Mouse (Mus musculus): Measurements from ENCODE around the gene Smoc2. TPM values are rescaled to one million over a fixed set of nuclear protein-coding genes. Genes with fewer than 3 reads are reported as not detected.

Gene Smoc2
- polyA plus RNA-seq, 1 experiment, result 0.19 TPM

GRCm38 (mm10) chr17:14387261-14387660 is 108.0 kb downstream of the Smoc2 start:
- no peak overlapping the region for H3K4me3 ChIP-seq (ENCODE audit: insufficient read depth, low read length)
- no peak overlapping the region for H3K27ac ChIP-seq (ENCODE audit: insufficient read depth, low read depth, low read length)
- H3K4me1 ChIP-seq (ENCODE audit: control insufficient read depth, insufficient read depth, low read length), result no peaks in the 10 kb centered on the region
- TF ChIP-seq CTCF (IDR thresholded peaks at IDR 0.05; ENCODE audit: low read depth, low read length), result no peak
- TF ChIP-seq POLR2A (IDR thresholded peaks at IDR 0.05; ENCODE audit: borderline replicate concordance, low read depth, low read length), result no peak

DNA sequence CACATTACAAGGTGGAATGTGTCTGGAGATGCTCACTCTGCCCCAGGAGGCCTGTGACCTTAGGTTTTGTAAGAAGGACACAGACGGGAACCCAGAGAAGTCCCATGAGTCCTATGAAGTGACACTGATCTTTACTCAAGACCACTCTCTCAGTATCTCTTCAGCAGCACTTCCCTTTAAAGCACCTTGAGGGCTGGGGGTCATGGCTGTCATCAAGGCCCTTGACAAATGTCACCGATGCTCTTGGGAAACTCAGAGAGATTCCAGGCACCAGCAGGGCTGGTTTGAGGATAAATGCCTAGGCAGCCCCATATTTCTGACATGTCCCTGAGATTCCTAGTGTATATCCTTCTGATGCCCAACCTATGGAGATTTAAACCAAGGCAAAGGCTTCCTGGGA is 113.1 kb downstream of the Smoc2 start:
- Histone ChIP-seq H3K27ac (ENCODE audit: insufficient read depth, low read depth, low read length) (no peak overlapping the region), H3K4me1 (ENCODE audit: control insufficient read depth, insufficient read depth, low read length) (no peaks in the 10 kb centered on the region), H3K4me3 (ENCODE audit: insufficient read depth, low read length) (no peak overlapping the region)
- TF ChIP-seq CTCF (IDR thresholded peaks at IDR 0.05; ENCODE audit: low read depth, low read length) (no peak), POLR2A (IDR thresholded peaks at IDR 0.05; ENCODE audit: borderline replicate concordance, low read depth, low read length) (no peak)

- no peak for TF ChIP-seq CTCF (IDR thresholded peaks at IDR 0.05; ENCODE audit: low read depth, low read length)
- no peak for TF ChIP-seq POLR2A (IDR thresholded peaks at IDR 0.05; ENCODE audit: borderline replicate concordance, low read depth, low read length)
- no peak overlapping the region for H3K27ac ChIP-seq (ENCODE audit: insufficient read depth, low read depth, low read length)
- no peaks in the 10 kb centered on the region for H3K4me1 ChIP-seq (ENCODE audit: control insufficient read depth, insufficient read depth, low read length)
- no peak overlapping the region for H3K4me3 ChIP-seq (ENCODE audit: insufficient read depth, low read length)
These were observed 115.6 kb downstream of the Smoc2 start for GRCm38 (mm10) chr17:14394861-14395260.

GRCm38 (mm10) chr17:14397456-14397855 is 118.2 kb downstream of the Smoc2 start:
- Histone ChIP-seq H3K27ac (ENCODE audit: insufficient read depth, low read depth, low read length) (no peak overlapping the region), H3K4me3 (ENCODE audit: insufficient read depth, low read length) (no peak overlapping the region), H3K4me1 (ENCODE audit: control insufficient read depth, insufficient read depth, low read length) (no peaks in the 10 kb centered on the region)
- TF ChIP-seq POLR2A (IDR thresholded peaks at IDR 0.05; ENCODE audit: borderline replicate concordance, low read depth, low read length) (no peak), CTCF (IDR thresholded peaks at IDR 0.05; ENCODE audit: low read depth, low read length) (no peak)

DNA sequence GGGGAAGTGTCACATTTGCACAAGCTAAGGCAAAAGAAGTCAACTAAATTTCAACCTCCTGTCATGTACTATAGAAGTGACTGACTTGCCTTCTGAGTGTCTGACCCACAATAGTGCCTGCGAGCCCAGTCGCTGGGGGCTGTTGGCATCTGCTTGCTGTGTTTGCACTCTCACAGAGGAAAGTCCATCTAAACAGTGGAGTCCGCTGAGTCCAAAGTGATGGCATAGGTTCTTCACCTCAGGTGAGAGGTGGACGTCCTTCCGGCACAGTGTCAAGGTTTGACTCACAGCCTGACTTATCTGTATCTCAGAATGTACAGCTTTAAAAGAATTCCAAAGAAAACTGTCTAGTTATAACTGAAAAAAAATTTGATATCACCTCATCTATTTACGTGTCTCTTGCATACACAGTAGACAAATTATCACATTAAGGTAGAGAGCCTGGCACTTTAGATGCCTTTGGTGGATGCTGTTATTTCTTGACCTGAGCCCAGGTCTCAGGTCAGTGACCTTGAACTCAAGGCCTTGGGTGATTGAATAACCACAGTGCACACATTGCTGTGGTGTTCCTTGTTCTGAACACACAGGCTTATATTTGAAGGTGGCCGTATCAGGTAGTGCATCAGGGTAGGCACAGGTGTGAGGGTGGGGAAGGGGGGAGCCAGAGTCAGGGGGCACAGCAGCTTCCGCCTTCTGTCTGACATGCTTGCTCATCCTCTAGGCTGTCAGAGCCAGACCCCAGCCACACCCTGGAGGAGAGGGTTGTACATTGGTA is 119.5 kb downstream of the Smoc2 start:
- Histone ChIP-seq H3K27ac (ENCODE audit: insufficient read depth, low read depth, low read length) (no peak overlapping the region), H3K4me3 (ENCODE audit: insufficient read depth, low read length) (no peak overlapping the region)

DNA sequence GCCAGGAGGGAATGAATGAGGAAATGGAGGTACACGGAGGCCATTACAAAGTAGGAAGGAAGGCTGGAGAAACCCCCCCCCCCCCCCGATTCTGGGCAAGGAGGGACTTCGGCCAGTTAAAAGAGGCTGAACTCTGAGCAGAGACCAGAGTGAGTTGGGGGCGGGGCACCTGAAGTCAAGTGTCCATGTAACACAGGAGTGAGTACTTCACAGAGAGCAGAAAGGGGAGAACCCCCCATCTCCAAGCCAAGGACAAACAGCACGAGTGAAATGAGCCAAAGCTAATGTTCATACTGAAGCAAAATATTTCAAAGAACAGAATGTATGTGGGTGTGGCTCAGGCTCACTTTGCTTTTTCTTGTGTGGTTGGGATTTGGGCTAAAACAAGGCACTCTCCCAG is 121.7 kb downstream of the Smoc2 start:
- no peak overlapping the region for H3K27ac ChIP-seq (ENCODE audit: insufficient read depth, low read depth, low read length)
- TF ChIP-seq CTCF (IDR thresholded peaks at IDR 0.05; ENCODE audit: low read depth, low read length), result no peak
- TF ChIP-seq POLR2A (IDR thresholded peaks at IDR 0.05; ENCODE audit: borderline replicate concordance, low read depth, low read length), result no peak
- no peaks in the 10 kb centered on the region for H3K4me1 ChIP-seq (ENCODE audit: control insufficient read depth, insufficient read depth, low read length)
- no peak overlapping the region for H3K4me3 ChIP-seq (ENCODE audit: insufficient read depth, low read length)

More for the DNA sequence above, 119.5 kb downstream of the Smoc2 start:
- no peaks in the 10 kb centered on the region for H3K4me1 ChIP-seq (ENCODE audit: control insufficient read depth, insufficient read depth, low read length)
- no peak for TF ChIP-seq POLR2A (IDR thresholded peaks at IDR 0.05; ENCODE audit: borderline replicate concordance, low read depth, low read length)
- no peak for TF ChIP-seq CTCF (IDR thresholded peaks at IDR 0.05; ENCODE audit: low read depth, low read length)

- no peak for TF ChIP-seq POLR2A (IDR thresholded peaks at IDR 0.05; ENCODE audit: borderline replicate concordance, low read depth, low read length)
- no peak for TF ChIP-seq CTCF (IDR thresholded peaks at IDR 0.05; ENCODE audit: low read depth, low read length)
- H3K4me1 ChIP-seq (ENCODE audit: control insufficient read depth, insufficient read depth, low read length), result no peaks in the 10 kb centered on the region
- no peak overlapping the region for H3K4me3 ChIP-seq (ENCODE audit: insufficient read depth, low read length)
These were observed 128.6 kb downstream of the Smoc2 start for GRCm38 (mm10) chr17:14407874-14408273.

GRCm38 (mm10) chr17:14412460-14412859 is 133.2 kb downstream of the Smoc2 start:
- Histone ChIP-seq H3K27ac (ENCODE audit: insufficient read depth, low read depth, low read length) (no peak overlapping the region), H3K4me3 (ENCODE audit: insufficient read depth, low read length) (no peak overlapping the region), H3K4me1 (ENCODE audit: control insufficient read depth, insufficient read depth, low read length) (no peaks in the 10 kb centered on the region)
- TF ChIP-seq POLR2A (IDR thresholded peaks at IDR 0.05; ENCODE audit: borderline replicate concordance, low read depth, low read length) (no peak), CTCF (IDR thresholded peaks at IDR 0.05; ENCODE audit: low read depth, low read length) (no peak)

More at GRCm38 (mm10) chr17:14407874-14408273, 128.6 kb downstream of the Smoc2 start:
- H3K27ac ChIP-seq (ENCODE audit: insufficient read depth, low read depth, low read length), result no peak overlapping the region

DNA sequence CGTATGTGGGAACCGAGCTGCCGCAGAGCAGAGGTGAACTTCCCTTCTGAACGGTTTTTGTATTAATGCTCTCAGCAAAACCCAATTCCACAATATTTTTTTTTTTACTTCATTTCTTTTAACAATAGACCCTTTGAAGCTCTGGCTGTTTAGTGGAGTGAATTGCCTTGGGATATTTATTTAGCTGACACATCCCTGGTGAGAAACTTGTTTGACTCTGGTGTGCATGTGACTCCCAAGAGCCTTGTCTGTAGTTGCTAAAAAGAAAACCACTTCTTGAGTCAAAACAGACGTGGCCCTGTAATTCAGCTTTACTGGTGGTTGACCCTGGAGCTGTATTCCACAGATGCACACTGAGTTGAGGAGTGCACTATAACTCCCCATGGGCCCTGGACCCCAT is 135.2 kb downstream of the Smoc2 start:
- H3K27ac ChIP-seq (ENCODE audit: insufficient read depth, low read depth, low read length), result no peak overlapping the region
- TF ChIP-seq POLR2A (IDR thresholded peaks at IDR 0.05; ENCODE audit: borderline replicate concordance, low read depth, low read length) (no peak), CTCF (IDR thresholded peaks at IDR 0.05; ENCODE audit: low read depth, low read length) (no peak)
- H3K4me3 ChIP-seq (ENCODE audit: insufficient read depth, low read length), result no peak overlapping the region
- no peaks in the 10 kb centered on the region for H3K4me1 ChIP-seq (ENCODE audit: control insufficient read depth, insufficient read depth, low read length)

- Histone ChIP-seq H3K27ac (ENCODE audit: insufficient read depth, low read depth, low read length) (no peak overlapping the region), H3K4me3 (ENCODE audit: insufficient read depth, low read length) (no peak overlapping the region), H3K4me1 (ENCODE audit: control insufficient read depth, insufficient read depth, low read length) (no peaks in the 10 kb centered on the region)
- TF ChIP-seq CTCF (IDR thresholded peaks at IDR 0.05; ENCODE audit: low read depth, low read length) (no peak), POLR2A (IDR thresholded peaks at IDR 0.05; ENCODE audit: borderline replicate concordance, low read depth, low read length) (no peak)
These were observed 141.2 kb downstream of the Smoc2 start for GRCm38 (mm10) chr17:14420460-14421046.

Measured in bone marrow macrophage, adult 2 months (primary cell).